Mouse (Mus musculus) erythroblast, embryonic 14.5 days (primary cell): ENCODE results near the gene Mrpl12. TPM values are rescaled to one million over a fixed set of nuclear protein-coding genes. Genes with fewer than 3 reads are reported as not detected.

ENCODE experiments used
- H3K27me3 ChIP-seq: 2 replicates; pipeline ENCODE4 v1.6.1; 2012; ENCODE audit warnings: inconsistent platforms; ENCODE audit not compliant: control insufficient read depth
- H3K36me3 ChIP-seq: 2 replicates; pipeline ENCODE4 v1.6.1; 2012; ENCODE audit warnings: mild to moderate bottlenecking, inconsistent platforms; ENCODE audit not compliant: control insufficient read depth
- H3K4me1 ChIP-seq: 2 replicates; pipeline ENCODE4 v1.6.1; 2012; ENCODE audit warnings: inconsistent platforms; ENCODE audit not compliant: control insufficient read depth
- H3K4me3 ChIP-seq: replicated peaks from 2 replicates; pipeline ENCODE3; 2012; ENCODE audit warnings: moderate library complexity, mild to moderate bottlenecking, inconsistent platforms
- H3K9me3 ChIP-seq: 2 replicates; pipeline ENCODE4 v1.6.1; 2012; ENCODE audit warnings: low read length, inconsistent platforms, mixed read lengths; ENCODE audit not compliant: control insufficient read depth
- GATA1 ChIP-seq: IDR thresholded peaks from 2 replicates; pipeline ENCODE4 v1.6.1; 2012; ENCODE audit warnings: low read length, inconsistent platforms, mixed read lengths
- TAL1 ChIP-seq: IDR thresholded peaks from 3 replicates; pipeline ENCODE4 v1.6.1; 2012; ENCODE audit warnings: low read length, inconsistent platforms, mixed read lengths
- polyA plus RNA-seq: library from polyadenylated mRNA; stranded (reverse); fragments of >175 nt; gene quantifications from 2 replicates; pipeline ENCODE4 v1.2.3, GENCODE M21; 2012

Gene Mrpl12
- 14.6 and 16.8 TPM in 2 replicates for polyA plus RNA-seq

- Histone ChIP-seq H3K4me3 (peak within 1 kb of the TSS; percentile 73), H3K27me3 (no peaks in the 10 kb centered on the region), H3K36me3 (peaks cover 82% of the 10 kb centered on the region), H3K9me3 (no peaks in the 10 kb centered on the region), H3K4me1 (peaks cover 62% of the 10 kb centered on the region)
- TF ChIP-seq TAL1: no peak
- TF ChIP-seq GATA1: no peak
Observed at GRCm38 (mm10) chr11:120484265-120484981, at the start of gene Mrpl12. TSS of gene Mrpl12 (plus strand) at chr11:120484613.

DNA sequence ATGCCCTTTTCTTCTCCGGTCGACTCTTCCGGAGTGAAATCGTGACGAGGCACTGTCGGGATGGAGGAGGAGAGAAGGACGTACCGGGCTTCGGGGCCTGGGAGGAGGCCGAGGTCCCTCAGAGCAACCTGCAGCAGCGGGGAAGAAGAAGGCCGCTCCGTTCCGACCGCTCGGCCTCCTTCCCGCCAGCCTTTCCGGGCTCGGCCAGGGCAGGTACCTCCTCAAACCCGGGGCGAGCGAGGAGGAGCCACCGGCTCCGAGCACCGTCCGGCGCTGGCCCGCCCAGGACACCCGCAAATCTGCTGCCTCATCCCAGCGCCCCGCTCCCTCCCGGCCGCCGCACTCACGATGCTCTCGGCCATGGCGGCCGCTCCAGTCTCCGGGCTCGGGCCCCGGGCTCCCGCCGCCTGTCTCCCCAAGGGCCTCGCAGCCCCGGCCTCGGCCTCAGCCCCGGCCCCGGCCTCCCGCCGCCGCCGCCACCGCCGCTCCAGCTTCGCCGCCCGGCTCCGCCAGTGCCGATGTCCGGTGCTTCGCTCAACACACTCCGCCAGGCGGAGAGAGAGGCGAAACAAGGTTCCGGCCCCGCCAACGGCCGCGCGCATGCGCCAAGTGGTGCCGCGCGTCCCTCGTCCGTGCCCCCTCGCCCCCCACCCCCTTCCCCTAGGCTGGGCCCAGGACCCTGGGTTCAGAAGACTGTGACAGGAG lies 47.1 kb upstream of the Mrpl12 start, which contains the start of gene Nploc4:
TSS of gene Nploc4 (minus strand) at position 557 of the 705 bp plus-strand sequence.
- Histone ChIP-seq H3K9me3 (no peaks in the 10 kb centered on the region), H3K27me3 (no peaks in the 10 kb centered on the region), H3K4me3 (peak within 1 kb of the TSS; percentile 74), H3K36me3 (peaks cover 40% of the 10 kb centered on the region), H3K4me1 (peaks cover 22% of the 10 kb centered on the region)
- TF ChIP-seq GATA1 (no peak), TAL1 (no peak)

DNA sequence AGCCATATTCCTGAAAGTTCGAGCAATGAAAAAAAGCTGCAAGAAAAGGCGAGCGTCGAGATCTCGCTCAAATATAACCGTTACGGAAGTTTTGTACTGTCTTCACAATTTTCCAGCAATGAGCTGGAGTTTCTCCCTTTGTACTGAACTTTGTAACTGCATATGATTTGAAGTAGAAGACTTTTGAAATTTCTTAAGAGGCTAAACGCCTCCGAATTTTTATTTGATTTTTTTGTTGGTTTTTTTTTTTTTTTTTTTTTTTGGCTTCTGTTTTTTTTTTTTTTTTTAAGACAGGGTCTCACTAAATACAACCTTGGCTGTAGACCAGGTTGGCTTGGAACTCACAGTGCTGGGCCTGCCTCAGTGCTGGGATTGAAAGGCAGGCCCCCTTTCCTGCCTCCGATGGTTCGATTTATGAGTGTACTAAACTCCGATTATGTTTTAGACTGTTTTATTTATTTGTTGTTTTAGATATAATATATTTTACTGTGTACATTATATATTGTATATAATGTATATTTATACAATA lies 46.5 kb upstream of the Mrpl12 start:
- peaks cover 34% of the 10 kb centered on the region for H3K36me3 ChIP-seq
- H3K27me3 ChIP-seq: no peaks in the 10 kb centered on the region
- peak overlapping the region; percentile 74 for H3K4me3 ChIP-seq
- TF ChIP-seq TAL1 (no peak), GATA1 (no peak)
- peaks cover 22% of the 10 kb centered on the region for H3K4me1 ChIP-seq
- no peaks in the 10 kb centered on the region for H3K9me3 ChIP-seq

- H3K27me3 ChIP-seq: no peaks in the 10 kb centered on the region; the same call in 1 of the 2 replicates
- no peak within 1 kb of the TSS for H3K4me3 ChIP-seq
- H3K9me3 ChIP-seq: no peaks in the 10 kb centered on the region
- TF ChIP-seq GATA1: no peak
- TF ChIP-seq TAL1: no peak
- H3K36me3 ChIP-seq: no peaks in the 10 kb centered on the region
- H3K4me1 ChIP-seq: peaks cover 3% of the 10 kb centered on the region; the same call in 1 of the 2 replicates
Observed at GRCm38 (mm10) chr11:120442344-120442743, 42.1 kb upstream of the Mrpl12 start, which contains the start of gene Tspan10. TSS of gene Tspan10 (plus strand) at chr11:120442644.

GRCm38 (mm10) chr11:120442765-120443280 lies 41.6 kb upstream of the Mrpl12 start:
- Histone ChIP-seq H3K36me3 (no peaks in the 10 kb centered on the region), H3K27me3 (no peaks in the 10 kb centered on the region; the same call in 1 of the 2 replicates), H3K4me1 (peaks cover 3% of the 10 kb centered on the region; the same call in 1 of the 2 replicates), H3K4me3 (no peak overlapping the region), H3K9me3 (no peaks in the 10 kb centered on the region)
- TF ChIP-seq GATA1 (no peak), TAL1 (no peak)

DNA sequence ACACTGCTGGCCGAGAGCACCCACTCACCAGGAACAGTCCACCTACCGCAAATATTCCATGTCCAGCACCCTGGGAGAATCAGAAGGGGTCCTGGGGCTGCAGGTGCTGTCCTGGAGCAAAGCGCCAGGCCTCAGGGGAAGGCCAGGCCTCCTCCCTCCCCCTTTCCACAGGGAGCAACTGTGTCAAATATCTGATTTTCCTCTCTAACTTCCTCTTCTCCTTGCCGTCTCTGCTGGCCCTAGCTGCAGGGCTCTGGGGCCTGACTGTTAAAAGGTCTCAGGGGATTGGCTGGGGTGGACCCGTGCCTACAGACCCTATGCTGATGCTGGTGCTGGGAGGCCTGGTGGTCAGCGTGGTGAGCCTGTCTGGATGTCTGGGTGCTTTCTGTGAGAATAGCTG lies 40.3 kb upstream of the Mrpl12 start:
- no peaks in the 10 kb centered on the region for H3K36me3 ChIP-seq
- peaks cover 6% of the 10 kb centered on the region; the same call in 1 of the 2 replicates for H3K4me1 ChIP-seq
- H3K4me3 ChIP-seq: no peak overlapping the region
- TF ChIP-seq TAL1: no peak
- no peak for TF ChIP-seq GATA1
- H3K9me3 ChIP-seq: no peaks in the 10 kb centered on the region
- no peaks in the 10 kb centered on the region; the same call in 1 of the 2 replicates for H3K27me3 ChIP-seq

DNA sequence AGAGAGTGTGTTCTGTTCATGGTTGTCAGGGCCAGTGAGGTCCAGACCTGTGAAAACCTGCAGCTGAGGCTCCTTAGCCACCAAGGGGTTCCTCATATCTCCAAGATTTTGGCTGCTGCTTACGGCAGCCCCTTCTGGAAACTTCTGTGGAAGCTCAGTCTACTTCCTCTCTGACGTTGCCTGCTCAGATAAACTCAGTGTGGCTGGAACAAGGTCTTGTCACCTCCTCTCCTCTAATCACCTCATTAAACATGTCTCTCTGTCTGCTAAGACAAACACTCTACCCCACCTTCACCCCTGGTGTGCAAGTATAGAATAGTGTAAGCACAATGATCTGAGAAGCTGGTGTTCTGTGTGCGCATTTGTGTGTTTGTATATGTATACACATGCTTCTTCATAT lies 38.9 kb upstream of the Mrpl12 start:
- H3K36me3 ChIP-seq: no peaks in the 10 kb centered on the region
- no peak overlapping the region for H3K4me3 ChIP-seq
- no peak for TF ChIP-seq GATA1
- no peak for TF ChIP-seq TAL1
- H3K27me3 ChIP-seq: no peaks in the 10 kb centered on the region; the same call in 1 of the 2 replicates
- no peaks in the 10 kb centered on the region for H3K9me3 ChIP-seq
- H3K4me1 ChIP-seq: peaks cover 6% of the 10 kb centered on the region; the same call in 1 of the 2 replicates

GRCm38 (mm10) chr11:120447179-120447578 lies 37.2 kb upstream of the Mrpl12 start:
- Histone ChIP-seq H3K36me3 (no peaks in the 10 kb centered on the region), H3K4me3 (no peak overlapping the region), H3K9me3 (no peaks in the 10 kb centered on the region), H3K27me3 (no peaks in the 10 kb centered on the region; the same call in 1 of the 2 replicates), H3K4me1 (peaks cover 9% of the 10 kb centered on the region)
- TF ChIP-seq GATA1 (no peak), TAL1 (no peak)
